Mouse (Mus musculus): ENCODE measurements around the gene Bbs12. TPM values are rescaled to one million over a fixed set of nuclear protein-coding genes. Genes with fewer than 3 reads are reported as not detected.
A peak's percentile ranks its signal among the peaks of the same experiment; 100 is the strongest.

Gene Bbs12
- polyA plus RNA-seq, 1 experiment from 2014 or later: 4.7 TPM

DNA sequence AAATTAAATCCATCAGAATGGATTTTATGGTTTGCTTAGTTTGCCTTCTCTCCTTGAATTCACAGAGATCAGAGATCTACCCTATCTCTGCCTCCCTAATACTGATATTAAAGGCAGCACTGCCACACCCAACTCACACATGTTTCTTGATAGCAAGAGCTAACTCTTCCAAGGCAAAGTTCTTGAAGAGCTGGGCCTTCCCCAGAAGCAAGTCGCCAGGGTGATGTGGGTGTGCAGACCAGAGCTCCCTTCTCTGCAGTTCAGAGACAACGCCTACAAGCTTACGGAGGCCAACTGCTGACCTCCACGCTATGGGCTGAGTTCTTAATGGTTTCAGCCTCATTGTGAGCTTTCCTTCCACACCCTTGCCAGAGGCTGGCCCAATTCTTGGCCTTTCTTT is 29.1 kb upstream of the Bbs12 start:
- Histone ChIP-seq H3K9me3 (ENCODE audit: control insufficient read depth, low read length) (no peaks in the 10 kb centered on the region), H3K4me3 (ENCODE audit: low read depth, low read length) (no peak overlapping the region), H3K36me3 (ENCODE audit: control insufficient read depth, insufficient read depth, low read length) (no peaks in the 10 kb centered on the region), H3K4me2 (ENCODE audit: low read depth, low read length) (no peak overlapping the region), H3K27ac (ENCODE audit: low read depth, low read length) (no peak overlapping the region), H3K27me3 (ENCODE audit: control insufficient read depth, insufficient read depth, low read length) (no peaks in the 10 kb centered on the region), H3K4me1 (ENCODE audit: control insufficient read depth, insufficient read depth, low read length) (no peaks in the 10 kb centered on the region), H3K9ac (replicated peaks; ENCODE audit: low read depth, low read length) (no peak overlapping the region)
- no peak for ATAC-seq (ENCODE audit: low read depth)
- WGBS: 85% methylated on average over 4 of the region's 4 CpGs

DNA sequence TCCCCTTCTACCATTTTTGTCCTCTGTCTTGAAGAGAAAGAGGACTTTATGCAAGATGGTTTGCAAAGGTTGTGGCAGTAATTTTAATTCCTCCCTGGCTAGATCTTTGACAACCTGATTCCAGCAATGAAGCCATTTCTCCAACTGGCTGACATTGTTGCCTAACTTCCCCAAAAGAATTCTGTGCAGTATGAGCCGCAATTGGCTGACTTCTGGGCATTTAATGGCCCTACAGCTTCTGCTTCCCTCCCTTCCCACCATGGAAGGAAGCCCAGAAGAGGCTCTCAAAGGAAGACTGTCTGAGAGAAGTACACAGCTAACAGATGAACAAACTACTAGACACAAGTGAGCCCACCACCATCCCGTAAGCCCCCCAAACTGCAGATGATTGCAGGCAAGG is 23.1 kb upstream of the Bbs12 start:
- Histone ChIP-seq H3K9ac (replicated peaks; ENCODE audit: low read depth, low read length) (no peak overlapping the region), H3K27me3 (ENCODE audit: control insufficient read depth, insufficient read depth, low read length) (no peaks in the 10 kb centered on the region), H3K4me2 (ENCODE audit: low read depth, low read length) (no peak overlapping the region), H3K27ac (ENCODE audit: low read depth, low read length) (no peak overlapping the region), H3K4me3 (ENCODE audit: low read depth, low read length) (no peak overlapping the region), H3K9me3 (ENCODE audit: control insufficient read depth, low read length) (no peaks in the 10 kb centered on the region), H3K36me3 (ENCODE audit: control insufficient read depth, insufficient read depth, low read length) (no peaks in the 10 kb centered on the region), H3K4me1 (ENCODE audit: control insufficient read depth, insufficient read depth, low read length) (no peaks in the 10 kb centered on the region)
- no peak for ATAC-seq (ENCODE audit: low read depth)
- WGBS: 88% methylated on average over 2 of the region's 2 CpGs

DNA sequence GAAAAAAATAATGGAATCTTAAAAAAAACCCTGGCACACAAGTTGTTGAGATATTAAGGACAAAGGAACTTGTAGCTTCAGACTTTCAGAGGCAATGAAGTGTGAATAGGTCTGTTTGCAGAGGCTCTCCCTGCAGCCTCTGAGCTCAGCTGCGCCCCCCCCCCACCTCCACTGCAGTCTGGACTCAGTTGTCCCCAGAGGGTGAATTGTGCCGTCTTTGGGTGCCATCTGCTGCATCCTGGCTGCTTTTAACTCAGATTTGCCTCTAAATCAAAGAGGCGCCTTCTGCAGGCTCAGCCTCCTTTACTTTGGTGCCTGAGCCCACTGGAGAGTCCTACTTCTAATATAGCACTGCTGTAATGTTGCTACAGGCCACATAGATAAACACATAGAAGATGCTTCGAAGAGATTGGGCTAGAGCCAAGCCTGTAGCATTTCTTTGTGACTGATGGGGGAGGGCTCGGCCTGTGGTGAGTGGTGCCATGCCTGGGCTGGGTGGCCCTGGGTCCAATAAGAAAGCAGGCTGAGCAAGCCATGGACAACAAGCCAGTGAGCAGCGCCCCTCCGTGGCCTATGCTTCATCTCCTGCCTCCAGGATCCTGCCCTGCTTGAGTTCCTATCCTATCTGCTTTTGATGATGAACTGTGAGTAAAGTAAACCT is 21.3 kb upstream of the Bbs12 start:
- H3K4me2 ChIP-seq (ENCODE audit: low read depth, low read length): no peak overlapping the region
- H3K27ac ChIP-seq (ENCODE audit: low read depth, low read length): no peak overlapping the region
- no peaks in the 10 kb centered on the region for H3K27me3 ChIP-seq (ENCODE audit: control insufficient read depth, insufficient read depth, low read length)
- H3K9me3 ChIP-seq (ENCODE audit: control insufficient read depth, low read length): no peaks in the 10 kb centered on the region
- H3K4me1 ChIP-seq (ENCODE audit: control insufficient read depth, insufficient read depth, low read length): no peaks in the 10 kb centered on the region
- no peak overlapping the region for H3K9ac ChIP-seq (replicated peaks; ENCODE audit: low read depth, low read length)
- H3K4me3 ChIP-seq (ENCODE audit: low read depth, low read length): no peak overlapping the region
- peak; percentile 68; the same call in 1 of the 2 replicates for ATAC-seq (ENCODE audit: low read depth)
- H3K36me3 ChIP-seq (ENCODE audit: control insufficient read depth, insufficient read depth, low read length): no peaks in the 10 kb centered on the region
- 51% methylated on average over 7 of the region's 7 CpGs for WGBS

DNA sequence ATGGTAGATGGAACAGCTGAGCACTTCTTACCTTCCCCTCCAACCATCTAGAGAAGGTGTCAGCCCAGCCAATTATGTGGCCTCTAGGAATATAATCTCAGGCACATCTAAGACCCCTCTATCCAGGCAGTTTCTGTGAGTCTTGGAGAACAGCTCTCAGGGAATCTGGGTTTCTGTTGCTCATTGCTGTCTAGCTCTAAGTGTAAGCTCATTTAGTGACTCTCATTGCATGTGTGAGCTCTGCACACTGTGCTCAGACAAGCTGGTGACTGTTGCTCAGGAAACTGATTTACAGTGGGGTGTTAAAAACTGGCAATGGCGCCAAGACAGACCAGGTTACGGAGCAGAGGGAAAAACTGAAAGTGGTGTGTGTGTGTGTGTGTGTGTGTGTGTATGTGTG is 20.4 kb upstream of the Bbs12 start:
- Histone ChIP-seq H3K9me3 (ENCODE audit: control insufficient read depth, low read length) (no peaks in the 10 kb centered on the region), H3K9ac (replicated peaks; ENCODE audit: low read depth, low read length) (no peak overlapping the region), H3K36me3 (ENCODE audit: control insufficient read depth, insufficient read depth, low read length) (no peaks in the 10 kb centered on the region), H3K4me2 (ENCODE audit: low read depth, low read length) (no peak overlapping the region), H3K4me3 (ENCODE audit: low read depth, low read length) (no peak overlapping the region), H3K4me1 (ENCODE audit: control insufficient read depth, insufficient read depth, low read length) (no peaks in the 10 kb centered on the region), H3K27ac (ENCODE audit: low read depth, low read length) (no peak overlapping the region), H3K27me3 (ENCODE audit: control insufficient read depth, insufficient read depth, low read length) (no peaks in the 10 kb centered on the region)
- no peak for ATAC-seq (ENCODE audit: low read depth)
- WGBS: 80% methylated on average over 2 of the region's 2 CpGs

DNA sequence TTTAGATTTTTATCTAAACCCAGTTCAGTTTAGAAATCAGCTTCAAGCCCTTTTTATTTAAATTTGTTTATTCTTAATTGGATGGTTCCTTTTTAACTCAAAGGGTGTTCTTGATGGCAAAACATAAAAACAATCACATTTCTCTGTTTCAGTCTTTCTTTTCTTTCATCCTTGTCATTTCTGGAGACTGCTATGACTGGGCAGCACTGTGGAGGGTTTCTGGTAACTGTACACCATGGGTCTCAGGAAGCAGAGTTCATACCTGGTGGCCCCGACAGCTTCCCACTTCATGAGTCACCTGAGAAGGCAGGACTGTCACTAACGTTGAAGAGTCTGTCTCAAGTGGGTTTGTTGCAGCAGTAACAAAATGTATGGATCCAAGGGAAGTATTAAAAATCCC is 19.7 kb upstream of the Bbs12 start:
- no peak overlapping the region for H3K27ac ChIP-seq (ENCODE audit: low read depth, low read length)
- no peak overlapping the region for H3K4me3 ChIP-seq (ENCODE audit: low read depth, low read length)
- no peaks in the 10 kb centered on the region for H3K27me3 ChIP-seq (ENCODE audit: control insufficient read depth, insufficient read depth, low read length)
- H3K4me1 ChIP-seq (ENCODE audit: control insufficient read depth, insufficient read depth, low read length): no peaks in the 10 kb centered on the region
- no peak overlapping the region for H3K9ac ChIP-seq (replicated peaks; ENCODE audit: low read depth, low read length)
- 79% methylated on average over 2 of the region's 2 CpGs for WGBS
- no peak for ATAC-seq (ENCODE audit: low read depth)
- no peaks in the 10 kb centered on the region for H3K36me3 ChIP-seq (ENCODE audit: control insufficient read depth, insufficient read depth, low read length)
- H3K9me3 ChIP-seq (ENCODE audit: control insufficient read depth, low read length): no peaks in the 10 kb centered on the region
- H3K4me2 ChIP-seq (ENCODE audit: low read depth, low read length): no peak overlapping the region

DNA sequence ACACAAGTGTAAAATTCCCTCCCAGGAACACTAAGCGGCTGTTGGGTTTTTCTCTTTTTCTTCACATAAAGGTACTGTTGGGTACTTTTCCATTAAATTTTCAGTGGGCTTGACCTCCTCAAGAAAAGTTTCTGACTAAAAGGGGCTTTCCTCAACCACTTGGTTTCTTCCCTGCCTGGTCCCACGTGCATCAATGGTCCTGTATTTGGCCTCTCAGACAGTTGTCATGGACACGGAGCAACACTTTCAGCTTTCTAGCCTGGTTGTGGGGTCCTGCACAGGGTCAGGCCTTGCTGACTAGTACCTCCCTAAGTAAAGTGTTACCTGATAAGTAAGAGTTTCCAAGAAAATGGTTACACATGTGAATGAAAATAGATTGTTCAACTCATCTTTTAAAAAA is 12.9 kb upstream of the Bbs12 start:
- no peak overlapping the region for H3K4me3 ChIP-seq (ENCODE audit: low read depth, low read length)
- H3K4me1 ChIP-seq (ENCODE audit: control insufficient read depth, insufficient read depth, low read length): no peaks in the 10 kb centered on the region
- no peaks in the 10 kb centered on the region for H3K36me3 ChIP-seq (ENCODE audit: control insufficient read depth, insufficient read depth, low read length)
- H3K9ac ChIP-seq (replicated peaks; ENCODE audit: low read depth, low read length): no peak overlapping the region
- no peak overlapping the region for H3K27ac ChIP-seq (ENCODE audit: low read depth, low read length)
- no peaks in the 10 kb centered on the region for H3K27me3 ChIP-seq (ENCODE audit: control insufficient read depth, insufficient read depth, low read length)
- 82% methylated on average over 3 of the region's 3 CpGs for WGBS
- ATAC-seq (ENCODE audit: low read depth): no peak
- no peak overlapping the region for H3K4me2 ChIP-seq (ENCODE audit: low read depth, low read length)
- no peaks in the 10 kb centered on the region for H3K9me3 ChIP-seq (ENCODE audit: control insufficient read depth, low read length)

DNA sequence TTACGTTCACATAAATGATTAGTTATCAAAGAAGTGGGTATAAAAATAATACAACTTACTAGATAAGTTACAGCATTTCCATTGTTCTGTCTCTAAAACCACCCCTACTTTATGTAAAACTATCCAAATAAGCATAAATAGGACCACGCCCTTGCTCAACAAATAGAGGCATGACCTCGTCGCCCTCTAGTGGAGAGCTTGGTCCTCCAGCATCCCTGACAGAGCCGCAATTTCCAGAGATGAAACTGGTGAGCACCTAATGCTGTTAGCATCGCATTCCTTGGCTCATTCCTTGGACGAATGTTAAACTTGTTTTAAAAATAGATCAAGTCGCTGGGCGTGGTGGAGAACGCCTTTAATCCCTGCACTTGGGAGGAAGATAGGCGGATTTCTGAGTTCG is 9.7 kb upstream of the Bbs12 start:
- H3K4me1 ChIP-seq (ENCODE audit: control insufficient read depth, insufficient read depth, low read length): no peaks in the 10 kb centered on the region

DNA sequence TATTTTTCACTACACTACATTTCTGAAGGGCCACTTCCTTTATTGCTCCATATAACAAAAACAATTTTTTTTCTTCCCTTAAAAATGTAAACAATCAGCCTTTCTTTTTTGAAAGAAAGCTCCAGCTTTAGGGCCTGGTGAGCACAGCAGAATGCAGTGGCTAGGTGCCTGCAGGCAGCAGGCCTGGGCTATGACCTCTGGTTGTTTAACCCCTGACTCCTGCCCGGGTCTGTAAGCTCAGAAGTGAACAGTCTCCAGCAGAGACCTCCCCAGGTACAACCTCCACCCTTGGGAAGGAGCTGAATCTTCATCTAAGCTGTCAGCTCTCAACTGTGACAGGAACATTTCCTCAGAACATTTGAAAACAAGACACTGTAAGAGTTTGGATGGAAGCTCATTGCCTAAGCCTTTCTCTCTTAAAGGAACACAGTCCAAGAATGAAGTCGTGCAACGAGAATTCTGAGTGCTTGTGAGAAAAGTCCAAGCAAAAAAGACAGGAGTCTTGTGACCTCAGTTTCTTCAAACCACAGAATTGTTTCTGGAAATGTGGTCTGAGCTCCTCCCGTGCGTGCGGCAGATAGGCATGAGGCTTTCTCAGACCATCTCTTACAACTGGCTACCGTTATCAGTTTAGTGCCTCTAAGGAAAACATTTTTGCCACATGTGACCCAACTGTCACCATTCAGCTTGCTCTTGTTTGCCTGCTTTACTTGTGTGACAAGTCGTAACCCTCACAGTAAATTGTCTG is 8.8 kb upstream of the Bbs12 start:
- Histone ChIP-seq H3K27ac (ENCODE audit: low read depth, low read length) (no peak overlapping the region), H3K4me2 (ENCODE audit: low read depth, low read length) (no peak overlapping the region), H3K4me3 (ENCODE audit: low read depth, low read length) (no peak overlapping the region), H3K9me3 (ENCODE audit: control insufficient read depth, low read length) (no peaks in the 10 kb centered on the region), H3K27me3 (ENCODE audit: control insufficient read depth, insufficient read depth, low read length) (no peaks in the 10 kb centered on the region), H3K9ac (replicated peaks; ENCODE audit: low read depth, low read length) (no peak overlapping the region), H3K36me3 (ENCODE audit: control insufficient read depth, insufficient read depth, low read length) (no peaks in the 10 kb centered on the region), H3K4me1 (ENCODE audit: control insufficient read depth, insufficient read depth, low read length) (no peaks in the 10 kb centered on the region)
- 80% methylated on average over 8 of the region's 8 CpGs for WGBS
- ATAC-seq (ENCODE audit: low read depth): no peak

More for the DNA sequence above, 9.7 kb upstream of the Bbs12 start:
- no peak overlapping the region for H3K4me3 ChIP-seq (ENCODE audit: low read depth, low read length)
- WGBS: 46% methylated on average over 12 of the region's 12 CpGs
- no peaks in the 10 kb centered on the region for H3K36me3 ChIP-seq (ENCODE audit: control insufficient read depth, insufficient read depth, low read length)
- no peak overlapping the region for H3K9ac ChIP-seq (replicated peaks; ENCODE audit: low read depth, low read length)
- H3K27ac ChIP-seq (ENCODE audit: low read depth, low read length): no peak overlapping the region
- H3K4me2 ChIP-seq (ENCODE audit: low read depth, low read length): no peak overlapping the region
- no peaks in the 10 kb centered on the region for H3K9me3 ChIP-seq (ENCODE audit: control insufficient read depth, low read length)
- no peak for ATAC-seq (ENCODE audit: low read depth)
- no peaks in the 10 kb centered on the region for H3K27me3 ChIP-seq (ENCODE audit: control insufficient read depth, insufficient read depth, low read length)

DNA sequence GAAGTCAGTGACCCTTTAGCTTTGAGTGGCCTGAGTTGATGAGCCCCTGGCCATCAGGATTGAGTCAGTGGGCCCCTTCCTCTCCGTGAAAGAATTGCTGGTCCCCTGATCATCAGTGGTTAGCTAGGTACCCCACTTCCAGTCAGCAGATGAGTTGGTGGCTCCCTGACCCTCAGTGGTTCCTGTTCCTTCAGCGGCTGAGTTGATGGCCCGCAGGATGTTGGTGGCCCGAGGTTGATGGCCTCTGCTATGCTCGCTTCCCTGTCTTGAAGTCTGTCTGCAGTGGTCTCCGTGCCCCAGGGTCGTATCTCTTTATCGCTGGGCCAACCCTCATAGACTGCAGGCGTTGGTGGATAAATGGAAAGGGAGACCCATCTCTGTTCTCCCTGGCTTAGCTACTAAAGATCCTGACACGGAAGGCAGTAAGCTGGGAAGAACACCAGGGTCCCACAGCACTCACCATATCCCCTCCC is 421 bp upstream of the Bbs12 start:
- no peaks in the 10 kb centered on the region for H3K27me3 ChIP-seq (ENCODE audit: control insufficient read depth, insufficient read depth, low read length)
- no peaks in the 10 kb centered on the region for H3K36me3 ChIP-seq (ENCODE audit: control insufficient read depth, insufficient read depth, low read length)
- 2% methylated on average over 10 of the region's 10 CpGs for WGBS
- H3K4me3 ChIP-seq (ENCODE audit: low read depth, low read length): peak overlapping the region; percentile 64
- peak overlapping the region; percentile 86 for H3K9ac ChIP-seq (replicated peaks; ENCODE audit: low read depth, low read length)
- H3K27ac ChIP-seq (ENCODE audit: low read depth, low read length): peak overlapping the region; percentile 17; the same call in 1 of the 2 replicates
- no peak; the same call in 1 of the 2 replicates for ATAC-seq (ENCODE audit: low read depth)
- H3K4me2 ChIP-seq (ENCODE audit: low read depth, low read length): peak overlapping the region; percentile 60
- H3K9me3 ChIP-seq (ENCODE audit: control insufficient read depth, low read length): no peaks in the 10 kb centered on the region
- H3K4me1 ChIP-seq (ENCODE audit: control insufficient read depth, insufficient read depth, low read length): no peaks in the 10 kb centered on the region

All from neural tube, embryonic 14.5 days (tissue).